In genomic region chr15:81956457-81956856, GRCm38 (mm10) we compare ENCODE assay signal across 9 mouse cellular contexts. TPM values are rescaled to one million over a fixed set of nuclear protein-coding genes. Genes with fewer than 3 reads are reported as not detected.
DNase-seq lines count a peak whose midpoint lies in the region; ATAC-seq and TF ChIP-seq lines count a peak whose summit lies in the region.
"Had no signal": no experiment of that assay in that cellular context is flagged by ENCODE, and none has a peak within 500 bp of the region (broad histone marks: within the 10 kb centered on the region; RNA-seq: fewer than 3 reads in every experiment).

No protein-coding gene starts in this region.

- H3K36me3 ChIP-seq in kidney, embryonic 14.5 days (ENCODE audit: control insufficient read depth, insufficient read depth, low read length), result peaks cover 13% of the 10 kb centered on the region
- H3K36me3 ChIP-seq in splenic B cell, adult 2 months (ENCODE audit: control insufficient read depth, insufficient read depth, low read length, poor library complexity, severe bottlenecking), result no peaks in the 10 kb centered on the region

- no peak overlapping the region for H3K4me3 ChIP-seq in kidney, embryonic 14.5 days (ENCODE audit: low read length)
- no peak overlapping the region for H3K4me3 ChIP-seq in embryonic fibroblast, embryonic 13.5 days (ENCODE audit: insufficient read depth, low read length)

- no peaks in the 10 kb centered on the region for H3K27me3 ChIP-seq in kidney, embryonic 14.5 days (ENCODE audit: control insufficient read depth, insufficient read depth, low read length)
- H3K27me3 ChIP-seq in splenic B cell, adult 2 months (ENCODE audit: control insufficient read depth, insufficient read depth, low read length, poor library complexity, severe bottlenecking), result no peaks in the 10 kb centered on the region

- DNase-seq in kidney, adult 18-20 months, result peak; percentile 52
- DNase-seq in ES-CJ7 (ENCODE audit: low read depth, low spot score), result peak; percentile 76
- DNase-seq in adrenal gland, postnatal 25 days, result peak; percentile 58
- DNase-seq in lung, postnatal 10 days, result peak; percentile 68
- peak; percentile 73 for DNase-seq in splenic B cell, adult 2 months (ENCODE audit: low read depth, low spot score)
- DNase-seq in ovary, postnatal 10 days (ENCODE audit: low spot score), result no peak

- H3K4me1 ChIP-seq in kidney, embryonic 14.5 days (ENCODE audit: control insufficient read depth, insufficient read depth, low read length), result 0 out of 2 replicates have a peak, but pooled peaks cover 4% of the 10 kb centered on the region
- no peaks in the 10 kb centered on the region; the same call in 1 of the 2 replicates for H3K4me1 ChIP-seq in embryonic fibroblast, embryonic 13.5 days (ENCODE audit: control insufficient read depth, insufficient read depth, low read length)

- no peak overlapping the region for H3K27ac ChIP-seq in kidney, embryonic 14.5 days (ENCODE audit: low read depth, low read length)
- H3K27ac ChIP-seq in embryonic fibroblast, embryonic 13.5 days (ENCODE audit: insufficient read depth, low read length), result no peak overlapping the region

- ATAC-seq in kidney, embryonic 14.5 days (ENCODE audit: low FRiP score, low TSS enrichment), result no peak

- H3K9ac ChIP-seq in kidney, embryonic 14.5 days (ENCODE audit: low read depth, low read length), result no peak overlapping the region

- H3K9me3 ChIP-seq in kidney, embryonic 14.5 days (ENCODE audit: control insufficient read depth, low read length), result no peaks in the 10 kb centered on the region

- no peak for TF ChIP-seq POLR2A in embryonic fibroblast, embryonic 13.5 days (IDR thresholded peaks at IDR 0.05; ENCODE audit: low read depth, low read length)

- TF ChIP-seq CTCF in embryonic fibroblast, embryonic 13.5 days (IDR thresholded peaks at IDR 0.05; ENCODE audit: borderline replicate concordance, insufficient read depth, low read length), result peak; percentile 41; the same call in 1 of the 2 replicates

- 65% methylated on average over 8 of the region's 8 CpGs for WGBS in kidney, embryonic 14.5 days

- H3K4me2 ChIP-seq in kidney, embryonic 14.5 days (replicated peaks; ENCODE audit: low read depth, low read length), result no peak overlapping the region

RNA-seq across cellular contexts. Expression of gene Pmm1, which starts 4.3 kb away (rescaled TPM):
- polyA plus RNA-seq in kidney, embryonic 14.5 days (2014; fragmentation: Nextera tagmentation; extraction: Ambion mirVana), result 28.3 and 33.0 TPM in 2 replicates
- 70.2 and 103 TPM in 2 replicates for total RNA-seq in adrenal gland, postnatal 25 days (2021)
- 88.7 and 121 TPM in 2 replicates for polyA plus RNA-seq in embryonic fibroblast, embryonic 13.5 days (2011; ENCODE audit: insufficient read length, low read depth, missing spikeins)

RNA-seq across cellular contexts. Expression of gene Csdc2, which starts 19.9 kb away (rescaled TPM):
- polyA plus RNA-seq in kidney, embryonic 14.5 days (2014; fragmentation: Nextera tagmentation; extraction: Ambion mirVana), result 17.5 and 28.1 TPM in 2 replicates
- 9.9 and 20.0 TPM in 2 replicates for total RNA-seq in adrenal gland, postnatal 25 days (2021)
- 3.3 and 4.4 TPM in 2 replicates for polyA plus RNA-seq in embryonic fibroblast, embryonic 13.5 days (2011; ENCODE audit: insufficient read length, low read depth, missing spikeins)

RNA-seq across cellular contexts. Expression of gene 1700029P11Rik, which starts 23.9 kb away (rescaled TPM):
- not detected in 2 replicates for polyA plus RNA-seq in kidney, embryonic 14.5 days (2014; fragmentation: Nextera tagmentation; extraction: Ambion mirVana)
- not detected in 2 replicates for total RNA-seq in adrenal gland, postnatal 25 days (2021)
- polyA plus RNA-seq in embryonic fibroblast, embryonic 13.5 days (2011; ENCODE audit: insufficient read length, low read depth, missing spikeins), result not detected in 2 replicates
- polyA plus RNA-seq: lung, embryonic 16.5 days had no signal

RNA-seq across cellular contexts. Expression of gene Polr3h, which starts 30.4 kb away (rescaled TPM):
- 76.5 and 78.9 TPM in 2 replicates for polyA plus RNA-seq in kidney, embryonic 14.5 days (2014; fragmentation: Nextera tagmentation; extraction: Ambion mirVana)
- total RNA-seq in adrenal gland, postnatal 25 days (2021), result 21.4 and 28.9 TPM in 2 replicates
- polyA plus RNA-seq in embryonic fibroblast, embryonic 13.5 days (2011; ENCODE audit: insufficient read length, low read depth, missing spikeins), result 12.3 and 16.2 TPM in 2 replicates

RNA-seq across cellular contexts. Expression of gene Xrcc6, which starts 31.2 kb away (rescaled TPM):
- polyA plus RNA-seq in kidney, embryonic 14.5 days (2014; fragmentation: Nextera tagmentation; extraction: Ambion mirVana), result 71.9 and 87.6 TPM in 2 replicates
- total RNA-seq in adrenal gland, postnatal 25 days (2021), result 81.4 and 102 TPM in 2 replicates
- polyA plus RNA-seq in embryonic fibroblast, embryonic 13.5 days (2011; ENCODE audit: insufficient read length, low read depth, missing spikeins), result 37.4 and 38.1 TPM in 2 replicates
